Mouse (Mus musculus): ENCODE results near the gene Mindy1. TPM values are rescaled to one million over a fixed set of nuclear protein-coding genes. Genes with fewer than 3 reads are reported as not detected.
A peak's percentile ranks its signal among the peaks of the same experiment; 100 is the strongest.

Gene Mindy1
- polyA plus RNA-seq, 1 experiment from 2014 or later: 41.0 TPM

GRCm38 (mm10) chr3:95294718-95295117 lies 13.6 kb downstream of the Mindy1 start:
- H3K9me3 ChIP-seq (ENCODE audit: control insufficient read depth, low read length): 0 out of 2 replicates have a peak, but pooled peaks cover 2% of the 10 kb centered on the region
- H3K4me1 ChIP-seq (replicated peaks; ENCODE audit: control insufficient read depth, insufficient read depth, low read length): peaks cover 8% of the 10 kb centered on the region; the same call in 1 of the 2 replicates
- no peak overlapping the region for H3K4me3 ChIP-seq (ENCODE audit: low read length)
- H3K27me3 ChIP-seq (ENCODE audit: control insufficient read depth, insufficient read depth, low read depth, low read length): no peaks in the 10 kb centered on the region
- no peak overlapping the region for H3K9ac ChIP-seq (ENCODE audit: low read length)
- peaks cover 24% of the 10 kb centered on the region for H3K36me3 ChIP-seq (ENCODE audit: control insufficient read depth, insufficient read depth, low read length)
- no peak overlapping the region for H3K27ac ChIP-seq (ENCODE audit: low read length)
- 85% methylated on average over 5 of the region's 5 CpGs for WGBS
- H3K4me2 ChIP-seq (ENCODE audit: low read depth, low read length): no peak overlapping the region
- ATAC-seq (ENCODE audit: low read depth): no peak

DNA sequence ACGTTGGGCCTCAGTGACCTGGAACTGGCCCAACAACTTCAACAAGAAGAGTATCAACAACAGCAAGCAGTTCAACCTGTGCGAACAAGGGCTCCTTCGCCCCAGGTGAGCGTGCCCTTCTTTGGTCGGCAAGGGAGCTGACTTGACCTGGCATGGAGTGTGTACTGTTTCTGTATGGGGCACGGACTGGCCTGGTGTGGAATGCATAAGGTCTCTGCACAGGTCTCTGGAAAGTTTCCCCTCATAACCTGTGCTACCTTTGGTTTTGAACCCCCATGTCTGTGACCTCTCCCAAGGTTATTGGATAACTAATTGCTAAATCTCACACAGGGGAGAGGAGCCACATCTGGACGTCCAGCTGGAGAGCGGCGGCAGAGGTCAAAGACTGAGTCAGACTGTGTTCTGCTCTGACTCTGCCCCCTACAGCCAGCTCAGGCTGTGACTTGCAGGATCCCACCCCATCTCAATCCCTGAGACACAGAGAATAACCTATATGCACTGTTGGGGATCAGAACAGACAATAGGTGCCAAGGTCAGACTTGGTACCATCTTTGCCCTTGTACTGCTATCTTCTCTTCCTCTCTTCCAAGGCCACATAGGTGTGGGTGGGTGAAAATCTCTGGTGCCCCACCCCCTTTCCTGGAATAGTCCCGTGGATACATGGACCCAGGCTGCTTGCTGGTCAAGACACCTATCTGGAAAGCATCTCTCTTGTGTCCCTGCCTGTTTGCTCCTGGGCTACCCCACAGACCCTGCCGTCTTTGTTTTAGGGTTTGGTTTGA lies 14.4 kb downstream of the Mindy1 start:
- Histone ChIP-seq H3K4me1 (replicated peaks; ENCODE audit: control insufficient read depth, insufficient read depth, low read length) (peaks cover 8% of the 10 kb centered on the region; the same call in 1 of the 2 replicates), H3K27me3 (ENCODE audit: control insufficient read depth, insufficient read depth, low read depth, low read length) (no peaks in the 10 kb centered on the region), H3K9ac (ENCODE audit: low read length) (peak overlapping the region; percentile 13; the same call in 1 of the 2 replicates), H3K4me2 (ENCODE audit: low read depth, low read length) (no peak overlapping the region), H3K9me3 (ENCODE audit: control insufficient read depth, low read length) (0 out of 2 replicates have a peak, but pooled peaks cover 2% of the 10 kb centered on the region), H3K27ac (ENCODE audit: low read length) (peak overlapping the region; percentile 29; the same call in 1 of the 2 replicates), H3K4me3 (ENCODE audit: low read length) (no peak overlapping the region), H3K36me3 (ENCODE audit: control insufficient read depth, insufficient read depth, low read length) (peaks cover 22% of the 10 kb centered on the region)
- ATAC-seq (ENCODE audit: low read depth): peak; percentile 16
- WGBS: 68% methylated on average over 11 of the region's 11 CpGs

DNA sequence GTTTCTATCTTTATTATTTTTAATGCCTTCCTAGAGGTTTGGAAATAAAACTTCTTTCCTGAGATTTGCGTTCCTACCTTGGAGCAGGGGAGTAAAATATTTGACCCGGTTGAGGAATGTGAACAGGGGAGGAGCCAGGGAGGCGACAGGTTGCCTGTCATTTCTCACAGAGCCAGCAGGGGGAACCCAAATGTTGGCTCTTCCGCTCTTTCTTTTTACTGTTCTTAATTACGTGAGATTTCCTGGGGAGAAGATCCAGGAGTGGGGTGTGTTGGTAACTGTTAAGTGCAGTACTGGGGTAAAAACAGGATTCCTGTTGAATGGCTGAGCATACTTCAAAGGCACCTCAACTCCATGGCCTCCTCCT lies 14.9 kb downstream of the Mindy1 start:
- Histone ChIP-seq H3K4me3 (ENCODE audit: low read length) (no peak overlapping the region), H3K4me1 (replicated peaks; ENCODE audit: control insufficient read depth, insufficient read depth, low read length) (peaks cover 8% of the 10 kb centered on the region; the same call in 1 of the 2 replicates), H3K9ac (ENCODE audit: low read length) (peak overlapping the region; percentile 21; the same call in 1 of the 2 replicates), H3K27me3 (ENCODE audit: control insufficient read depth, insufficient read depth, low read depth, low read length) (no peaks in the 10 kb centered on the region), H3K4me2 (ENCODE audit: low read depth, low read length) (no peak overlapping the region), H3K36me3 (ENCODE audit: control insufficient read depth, insufficient read depth, low read length) (peaks cover 20% of the 10 kb centered on the region), H3K27ac (ENCODE audit: low read length) (no peak overlapping the region), H3K9me3 (ENCODE audit: control insufficient read depth, low read length) (0 out of 2 replicates have a peak, but pooled peaks cover 2% of the 10 kb centered on the region)
- ATAC-seq (ENCODE audit: low read depth): peak; percentile 55
- WGBS: 10% methylated on average over 5 of the region's 5 CpGs

DNA sequence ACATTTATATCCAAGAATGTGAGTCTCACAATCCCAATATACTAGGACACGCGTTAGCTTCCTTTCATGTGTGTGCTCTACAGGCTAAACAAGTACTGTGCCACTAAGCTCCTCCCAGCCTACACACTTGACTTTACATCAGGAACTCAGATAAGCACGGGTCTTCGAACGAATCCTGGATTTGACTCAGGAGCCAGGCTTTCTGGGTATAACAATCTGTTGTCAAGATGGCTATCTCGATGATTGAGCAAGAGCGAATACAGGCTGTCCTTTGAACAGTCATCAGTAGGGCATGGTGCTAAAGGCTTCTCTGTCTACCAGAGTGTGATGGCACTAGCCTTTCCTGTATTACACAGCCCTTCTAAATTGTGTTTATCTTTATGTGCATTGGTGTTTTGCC lies 16.9 kb downstream of the Mindy1 start:
- H3K9ac ChIP-seq (ENCODE audit: low read length): no peak overlapping the region
- peaks cover 8% of the 10 kb centered on the region; the same call in 1 of the 2 replicates for H3K4me1 ChIP-seq (replicated peaks; ENCODE audit: control insufficient read depth, insufficient read depth, low read length)
- H3K4me2 ChIP-seq (ENCODE audit: low read depth, low read length): no peak overlapping the region
- H3K9me3 ChIP-seq (ENCODE audit: control insufficient read depth, low read length): 0 out of 2 replicates have a peak, but pooled peaks cover 2% of the 10 kb centered on the region
- 57% methylated on average over 7 of the region's 7 CpGs for WGBS
- peaks cover 16% of the 10 kb centered on the region for H3K36me3 ChIP-seq (ENCODE audit: control insufficient read depth, insufficient read depth, low read length)
- H3K27me3 ChIP-seq (ENCODE audit: control insufficient read depth, insufficient read depth, low read depth, low read length): no peaks in the 10 kb centered on the region
- H3K4me3 ChIP-seq (ENCODE audit: low read length): no peak overlapping the region
- no peak overlapping the region for H3K27ac ChIP-seq (ENCODE audit: low read length)
- ATAC-seq (ENCODE audit: low read depth): no peak

DNA sequence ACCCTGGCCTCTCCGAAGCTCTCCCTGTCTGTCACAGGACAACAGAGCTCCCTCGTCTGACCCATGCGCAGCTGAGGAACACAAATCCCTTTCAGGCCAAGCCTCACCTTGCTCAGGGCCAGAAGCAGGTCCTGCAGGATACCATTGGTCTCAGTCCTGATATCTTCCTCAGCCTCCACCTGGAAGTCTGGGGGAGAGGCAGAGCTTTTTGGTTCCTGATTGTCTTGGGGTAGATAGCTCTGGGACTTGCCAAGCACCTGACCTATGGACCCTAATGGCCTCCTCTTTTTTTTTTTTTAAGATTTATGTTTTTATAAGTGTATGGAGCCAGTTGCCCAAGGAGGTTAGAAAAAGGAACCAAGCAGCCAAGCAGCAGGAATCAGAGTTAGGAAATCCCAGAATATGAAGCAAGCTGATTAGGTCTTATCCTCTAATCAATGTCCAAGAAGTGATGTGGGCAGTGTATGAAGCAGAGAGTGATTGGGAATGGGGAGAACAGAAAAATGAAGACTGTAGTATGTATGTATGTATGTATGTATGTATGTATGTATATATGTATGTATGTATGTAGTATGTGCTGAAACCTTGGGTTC lies 20.2 kb downstream of the Mindy1 start:
- Histone ChIP-seq H3K9me3 (ENCODE audit: control insufficient read depth, low read length) (0 out of 2 replicates have a peak, but pooled peaks cover 2% of the 10 kb centered on the region), H3K27me3 (ENCODE audit: control insufficient read depth, insufficient read depth, low read depth, low read length) (no peaks in the 10 kb centered on the region), H3K4me1 (replicated peaks; ENCODE audit: control insufficient read depth, insufficient read depth, low read length) (peaks cover 2% of the 10 kb centered on the region; the same call in 1 of the 2 replicates), H3K4me2 (ENCODE audit: low read depth, low read length) (no peak overlapping the region), H3K4me3 (ENCODE audit: low read length) (no peak overlapping the region), H3K27ac (ENCODE audit: low read length) (no peak overlapping the region), H3K36me3 (ENCODE audit: control insufficient read depth, insufficient read depth, low read length) (no peaks in the 10 kb centered on the region; the same call in 1 of the 2 replicates), H3K9ac (ENCODE audit: low read length) (no peak overlapping the region)
- ATAC-seq (ENCODE audit: low read depth): no peak
- WGBS: 69% methylated on average over 3 of the region's 3 CpGs

DNA sequence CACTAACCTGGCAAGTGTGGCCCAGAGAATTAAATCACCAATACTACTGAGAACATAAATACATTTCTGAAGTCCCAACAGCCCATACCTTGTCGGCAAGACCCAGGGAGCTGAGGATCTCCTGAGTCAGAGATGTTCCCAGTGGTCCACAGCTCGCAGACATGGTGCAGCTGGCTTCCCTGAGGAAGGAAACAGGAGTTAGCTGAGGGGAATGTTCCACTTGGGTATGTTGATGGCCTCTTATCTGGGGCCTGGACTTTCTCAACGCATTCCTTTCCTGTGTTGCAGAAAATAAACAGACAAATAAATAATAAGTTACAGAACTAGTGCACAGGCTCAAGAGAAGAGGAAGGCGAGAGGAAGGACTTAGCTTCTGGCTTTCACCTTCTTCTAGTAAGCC lies 25.1 kb downstream of the Mindy1 start:
- Histone ChIP-seq H3K36me3 (ENCODE audit: control insufficient read depth, insufficient read depth, low read length) (no peaks in the 10 kb centered on the region), H3K4me1 (replicated peaks; ENCODE audit: control insufficient read depth, insufficient read depth, low read length) (no peaks in the 10 kb centered on the region), H3K27me3 (ENCODE audit: control insufficient read depth, insufficient read depth, low read depth, low read length) (no peaks in the 10 kb centered on the region), H3K27ac (ENCODE audit: low read length) (no peak overlapping the region), H3K4me2 (ENCODE audit: low read depth, low read length) (no peak overlapping the region), H3K9ac (ENCODE audit: low read length) (no peak overlapping the region), H3K9me3 (ENCODE audit: control insufficient read depth, low read length) (no peaks in the 10 kb centered on the region), H3K4me3 (ENCODE audit: low read length) (no peak overlapping the region)
- WGBS: 65% methylated on average over 4 of the region's 4 CpGs
- no peak for ATAC-seq (ENCODE audit: low read depth)

DNA sequence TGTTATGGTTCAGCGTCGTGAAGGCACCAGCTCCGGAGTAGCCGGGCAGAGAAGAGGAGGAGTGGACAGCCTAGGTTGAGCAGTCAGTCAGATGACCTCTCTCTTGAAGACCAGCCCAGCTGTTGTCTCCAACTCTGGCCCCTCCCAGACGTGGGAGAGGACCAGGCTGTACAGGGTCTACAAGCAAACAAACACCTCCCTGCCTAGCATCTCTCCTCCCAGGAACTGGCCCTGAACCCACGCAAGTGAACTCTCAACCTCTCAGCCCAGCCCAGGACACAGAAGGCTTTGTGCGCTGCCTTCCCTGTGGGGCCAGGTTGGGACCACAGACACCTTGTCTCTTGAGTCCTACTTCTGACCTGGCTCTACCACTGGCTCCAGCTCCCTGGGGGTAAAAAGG lies 26.0 kb downstream of the Mindy1 start, which contains the start of gene Anxa9:
Anxa9 (minus strand) TSS at position 77 of the 400 bp plus-strand sequence.
- ATAC-seq (ENCODE audit: low read depth): 0 out of 2 replicates have a peak, but pooled peaks have one; percentile 55

GRCm38 (mm10) chr3:95310496-95310895 lies 29.4 kb downstream of the Mindy1 start:
- 48% methylated on average over 3 of the region's 3 CpGs for WGBS
- Histone ChIP-seq H3K4me3 (ENCODE audit: low read length) (no peak overlapping the region), H3K27me3 (ENCODE audit: control insufficient read depth, insufficient read depth, low read depth, low read length) (no peaks in the 10 kb centered on the region), H3K4me1 (replicated peaks; ENCODE audit: control insufficient read depth, insufficient read depth, low read length) (peaks cover 4% of the 10 kb centered on the region; the same call in 1 of the 2 replicates), H3K4me2 (ENCODE audit: low read depth, low read length) (no peak overlapping the region), H3K9ac (ENCODE audit: low read length) (no peak overlapping the region), H3K36me3 (ENCODE audit: control insufficient read depth, insufficient read depth, low read length) (no peaks in the 10 kb centered on the region), H3K9me3 (ENCODE audit: control insufficient read depth, low read length) (no peaks in the 10 kb centered on the region), H3K27ac (ENCODE audit: low read length) (no peak overlapping the region)
- ATAC-seq (ENCODE audit: low read depth): no peak

More for the DNA sequence above, 26.0 kb downstream of the Mindy1 start, which contains the start of gene Anxa9:
- Histone ChIP-seq H3K36me3 (ENCODE audit: control insufficient read depth, insufficient read depth, low read length) (no peaks in the 10 kb centered on the region), H3K4me3 (ENCODE audit: low read length) (no peak within 1 kb of the TSS), H3K4me1 (replicated peaks; ENCODE audit: control insufficient read depth, insufficient read depth, low read length) (no peaks in the 10 kb centered on the region), H3K9me3 (ENCODE audit: control insufficient read depth, low read length) (no peaks in the 10 kb centered on the region), H3K9ac (ENCODE audit: low read length) (no peak within 1 kb of the TSS), H3K4me2 (ENCODE audit: low read depth, low read length) (no peak within 1 kb of the TSS), H3K27me3 (ENCODE audit: control insufficient read depth, insufficient read depth, low read depth, low read length) (no peaks in the 10 kb centered on the region), H3K27ac (ENCODE audit: low read length) (no peak within 1 kb of the TSS)
- WGBS: 31% methylated on average over 7 of the region's 7 CpGs

Measured in lung, embryonic 16.5 days (tissue).